Mouse (Mus musculus): ENCODE results near the gene Dpp10. TPM values are rescaled to one million over a fixed set of nuclear protein-coding genes. Genes with fewer than 3 reads are reported as not detected.

The Dpp10 gene
- total and polyA plus RNA-seq, 3 experiments, result not detected

DNA sequence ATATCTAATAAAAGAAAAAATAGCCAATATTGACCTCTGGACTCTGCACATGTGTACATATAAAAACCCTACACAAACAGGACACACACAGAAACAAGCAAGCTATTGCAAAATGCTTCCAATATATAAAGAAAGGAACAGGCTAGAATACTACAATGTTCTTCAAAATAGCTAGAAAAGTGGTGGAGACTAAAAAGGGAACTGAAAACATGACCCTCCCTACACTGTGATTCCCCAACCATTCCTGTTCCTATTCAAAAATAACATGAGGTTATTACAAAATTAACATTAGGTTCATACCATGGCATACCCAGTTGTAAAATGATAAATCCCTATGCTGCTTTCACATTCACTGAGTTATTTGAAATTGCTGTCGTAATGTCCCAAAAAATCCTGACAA lies 125.8 kb downstream of the Dpp10 start:
- Histone ChIP-seq H3K79me2 (ENCODE audit: control insufficient read depth, insufficient read depth, low read length, poor library complexity) (no peaks in the 10 kb centered on the region), H3K4me1 (ENCODE audit: control insufficient read depth in 1 of 2, insufficient read depth in 2 of 2, low read length in 2 of 2) (no peaks in the 10 kb centered on the region), H3K36me3 (ENCODE audit: control insufficient read depth in 1 of 2, insufficient read depth in 2 of 2, low read length in 2 of 2) (no peaks in the 10 kb centered on the region), H3K9ac (ENCODE audit: control insufficient read depth, low read depth, low read length, poor library complexity, severe bottlenecking) (no peak overlapping the region), H3K9me3 (replicated peaks; ENCODE audit: insufficient read depth, low read length) (no peaks in the 10 kb centered on the region), H3K27me3 (ENCODE audit: control insufficient read depth in 1 of 2, insufficient read depth in 2 of 2, low read length in 2 of 2) (no peaks in the 10 kb centered on the region), H3K27ac (ENCODE audit: control insufficient read depth, low read depth, low read length) (no peak overlapping the region), H3K4me3 (ENCODE audit: control insufficient read depth in 1 of 2, insufficient read depth in 1 of 2, low read depth in 2 of 2, low read length in 2 of 2) (no peak overlapping the region)
- DNase-seq (ENCODE audit: low read depth, low spot score), result no peak
- TF ChIP-seq BHLHE40 (IDR thresholded peaks at IDR 0.05; ENCODE audit: borderline replicate concordance, low read depth, low read length) (no peak), HCFC1 (IDR thresholded peaks at IDR 0.05; ENCODE audit: low read depth, low read length) (no peak), MEF2A (IDR thresholded peaks at IDR 0.05; ENCODE audit: extremely low read depth, insufficient replicate concordance, low read depth, low read length, poor library complexity, severe bottlenecking) (no peak), MYC (IDR thresholded peaks at IDR 0.05; ENCODE audit: low read depth, low read length) (no peak), NRF1 (IDR thresholded peaks at IDR 0.05; ENCODE audit: insufficient read depth, low read depth, low read length, poor library complexity, severe bottlenecking) (no peak), MXI1 (IDR thresholded peaks at IDR 0.05; ENCODE audit: low read depth, low read length) (no peak), JUND (IDR thresholded peaks at IDR 0.05; ENCODE audit: low read depth, low read length) (no peak), RCOR1 (IDR thresholded peaks at IDR 0.05; ENCODE audit: low read depth, low read length) (no peak), EP300 (IDR thresholded peaks at IDR 0.05; ENCODE audit: low read depth in 1 of 2, low read length in 2 of 2) (no peak), RAD21 (IDR thresholded peaks at IDR 0.05; ENCODE audit: low read depth, low read length) (no peak), ELF1 (IDR thresholded peaks at IDR 0.05; ENCODE audit: low read depth, low read length) (no peak), NELFE (IDR thresholded peaks at IDR 0.05; ENCODE audit: low read depth, low read length) (no peak), UBTF (IDR thresholded peaks at IDR 0.05; ENCODE audit: borderline replicate concordance, insufficient read depth, low read depth, low read length) (no peak), POLR2AphosphoS5 (IDR thresholded peaks at IDR 0.05; ENCODE audit: borderline replicate concordance, low read depth, low read length) (no peak), ZNF384 (IDR thresholded peaks at IDR 0.05; ENCODE audit: low read depth, low read length) (no peak), ZC3H11A (IDR thresholded peaks at IDR 0.05; ENCODE audit: low read depth, low read length) (no peak), TAL1 (IDR thresholded peaks at IDR 0.05; ENCODE audit: low read length) (no peak), MAZ (IDR thresholded peaks at IDR 0.05; ENCODE audit: low read depth, low read length) (no peak), TCF12 (IDR thresholded peaks at IDR 0.05; ENCODE audit: low read depth, low read length) (no peak), POLR2A (IDR thresholded peaks at IDR 0.05; ENCODE audit: control insufficient read depth in 1 of 2, insufficient read depth in 1 of 2, low read depth in 1 of 2, low read length in 2 of 2, poor library complexity in 1 of 2) (no peak)

DNA sequence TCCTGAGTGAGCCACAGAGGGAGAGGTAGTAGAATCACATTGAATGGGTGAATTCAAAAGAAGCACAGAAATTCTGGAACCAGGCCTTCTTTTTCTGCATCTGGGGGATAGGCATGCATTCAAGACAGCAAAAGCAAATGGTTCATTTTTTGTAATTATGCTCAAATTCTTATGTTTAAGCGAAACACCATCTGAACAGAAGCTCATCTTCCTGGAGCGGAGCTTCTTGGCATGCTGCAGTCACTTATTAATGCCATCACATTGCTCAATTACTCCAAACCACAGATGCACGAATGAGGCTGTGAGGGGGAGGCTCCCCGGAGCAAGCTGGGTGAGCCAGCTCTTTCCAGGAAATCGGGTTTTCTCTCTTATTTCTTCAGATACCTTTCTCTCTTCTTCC lies 142.7 kb downstream of the Dpp10 start:
- no peaks in the 10 kb centered on the region for H3K27me3 ChIP-seq (ENCODE audit: control insufficient read depth in 1 of 2, insufficient read depth in 2 of 2, low read length in 2 of 2)
- no peak overlapping the region for H3K9ac ChIP-seq (ENCODE audit: control insufficient read depth, low read depth, low read length, poor library complexity, severe bottlenecking)

More for the DNA sequence above, 142.7 kb downstream of the Dpp10 start:
- Histone ChIP-seq H3K4me1 (ENCODE audit: control insufficient read depth in 1 of 2, insufficient read depth in 2 of 2, low read length in 2 of 2) (no peaks in the 10 kb centered on the region), H3K79me2 (ENCODE audit: control insufficient read depth, insufficient read depth, low read length, poor library complexity) (no peaks in the 10 kb centered on the region), H3K36me3 (ENCODE audit: control insufficient read depth in 1 of 2, insufficient read depth in 2 of 2, low read length in 2 of 2) (no peaks in the 10 kb centered on the region), H3K27ac (ENCODE audit: control insufficient read depth, low read depth, low read length) (no peak overlapping the region), H3K4me3 (ENCODE audit: control insufficient read depth in 1 of 2, insufficient read depth in 1 of 2, low read depth in 2 of 2, low read length in 2 of 2) (no peak overlapping the region), H3K9me3 (replicated peaks; ENCODE audit: insufficient read depth, low read length) (no peaks in the 10 kb centered on the region)
- no peak for DNase-seq (ENCODE audit: low read depth, low spot score)
- no peak for TF ChIP-seq KAT2A (conservative IDR thresholded peaks at IDR 0.05; ENCODE audit: low read depth, low read length)
- TF ChIP-seq NRF1 (IDR thresholded peaks at IDR 0.05; ENCODE audit: insufficient read depth, low read depth, low read length, poor library complexity, severe bottlenecking), result no peak
- no peak for TF ChIP-seq SMC3 (IDR thresholded peaks at IDR 0.05; ENCODE audit: low read depth, low read length)
- no peak for TF ChIP-seq ETS1 (IDR thresholded peaks at IDR 0.05; ENCODE audit: low read depth, low read length)
- no peak for TF ChIP-seq TCF12 (IDR thresholded peaks at IDR 0.05; ENCODE audit: low read depth, low read length)
- TF ChIP-seq MAFK (IDR thresholded peaks at IDR 0.05; ENCODE audit: borderline replicate concordance, low read depth, low read length), result no peak
- no peak for TF ChIP-seq GATA1 (IDR thresholded peaks at IDR 0.05; ENCODE audit: low read depth, low read length)
- TF ChIP-seq MAZ (IDR thresholded peaks at IDR 0.05; ENCODE audit: low read depth, low read length), result no peak
- TF ChIP-seq TAL1 (IDR thresholded peaks at IDR 0.05; ENCODE audit: low read length), result no peak
- TF ChIP-seq EP300 (IDR thresholded peaks at IDR 0.05; ENCODE audit: low read depth in 1 of 2, low read length in 2 of 2), result no peak
- no peak for TF ChIP-seq RAD21 (IDR thresholded peaks at IDR 0.05; ENCODE audit: low read depth, low read length)
- no peak for TF ChIP-seq USF2 (IDR thresholded peaks at IDR 0.05; ENCODE audit: borderline replicate concordance in 1 of 2, insufficient read depth in 1 of 2, low read depth in 1 of 2, low read length in 2 of 2)
- no peak for TF ChIP-seq HCFC1 (IDR thresholded peaks at IDR 0.05; ENCODE audit: low read depth, low read length)
